Mouse (Mus musculus): ENCODE data around the gene Gm13212. TPM values are rescaled to one million over a fixed set of nuclear protein-coding genes. Genes with fewer than 3 reads are reported as not detected.

The Gm13212 gene
- 3.2 TPM for polyA plus RNA-seq (2017; shearing (Covaris generic))

GRCm38 (mm10) chr4:145585078-145585477, at the start of gene Gm13212:
TSS of gene Gm13212 (plus strand) at chr4:145585166.

DNA sequence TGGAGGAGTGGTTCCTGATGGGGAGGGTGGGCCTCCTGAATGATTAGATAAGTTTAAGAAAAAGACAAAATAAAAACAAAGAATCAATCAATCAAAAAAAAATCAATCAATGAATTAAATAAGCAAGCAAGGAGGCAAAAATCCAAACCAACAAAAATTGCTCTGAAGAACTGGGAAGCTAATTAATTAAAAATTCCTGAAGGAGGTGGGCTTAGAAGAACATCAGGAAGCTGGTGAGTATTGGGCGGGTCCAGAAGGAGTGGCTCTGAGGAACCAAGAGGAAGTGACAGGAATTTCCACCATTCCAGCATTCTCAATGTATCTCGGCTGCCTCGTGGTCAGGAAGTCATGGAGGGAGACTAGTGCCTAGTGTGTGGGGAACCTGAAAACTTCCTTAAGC, 85.4 kb downstream of the Gm13212 start, which contains the start of gene Zfp980:
Zfp980 (plus strand) TSS at position 301 of the 400 bp plus-strand sequence.

Other genes starting within 250 kb of the Gm13212 start
- gene Zfp990, start 74.4 kb upstream of the Gm13212 start, polyA plus RNA-seq (2017; shearing (Covaris generic)) = 1.9 TPM
- not detected for gene Zfp980, start 85.5 kb downstream of the Gm13212 start, polyA plus RNA-seq (2017; shearing (Covaris generic))